Mouse (Mus musculus) embryo, embryonic 10 days (tissue): Measurements from ENCODE around the gene Abhd14b.
A peak's percentile ranks its signal among the peaks of the same experiment; 100 is the strongest.

Experiments used
- DNase-seq: peaks from one replicate; pipeline ENCODE4 v3.0.0-alpha.2; 2015; ENCODE audit warnings: low spot score

The Abhd14b gene

DNA sequence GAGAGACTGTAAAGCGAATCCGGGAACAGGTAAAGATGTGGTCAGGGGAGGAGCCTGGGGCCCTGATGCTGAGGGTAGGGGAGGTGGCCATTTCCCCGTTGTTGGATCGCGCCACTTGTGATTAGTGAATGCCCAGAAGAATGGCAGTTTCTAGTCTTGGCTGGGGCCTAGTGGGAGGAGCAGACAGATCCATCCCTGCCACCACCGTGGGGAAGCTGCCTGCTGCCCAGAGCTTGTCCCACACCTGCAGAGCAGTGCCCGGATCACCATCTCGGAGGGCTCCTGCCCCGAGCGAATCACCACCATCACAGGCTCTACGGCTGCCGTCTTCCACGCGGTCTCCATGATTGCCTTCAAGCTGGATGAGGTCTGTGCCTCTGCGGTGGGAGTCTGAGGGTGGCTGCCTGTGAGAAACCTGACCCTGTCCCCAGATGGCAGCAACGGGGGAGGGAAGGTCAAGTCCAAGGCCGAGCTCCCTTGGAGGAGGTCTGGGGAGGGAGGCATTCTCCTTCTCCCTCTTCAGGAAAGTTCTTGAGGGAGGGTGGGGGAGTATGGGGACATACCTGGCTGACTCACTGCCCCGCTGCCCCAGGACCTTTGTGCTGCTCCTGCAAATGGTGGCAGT is 13.3 kb downstream of the Abhd14b start:
- DNase-seq: no peak

DNA sequence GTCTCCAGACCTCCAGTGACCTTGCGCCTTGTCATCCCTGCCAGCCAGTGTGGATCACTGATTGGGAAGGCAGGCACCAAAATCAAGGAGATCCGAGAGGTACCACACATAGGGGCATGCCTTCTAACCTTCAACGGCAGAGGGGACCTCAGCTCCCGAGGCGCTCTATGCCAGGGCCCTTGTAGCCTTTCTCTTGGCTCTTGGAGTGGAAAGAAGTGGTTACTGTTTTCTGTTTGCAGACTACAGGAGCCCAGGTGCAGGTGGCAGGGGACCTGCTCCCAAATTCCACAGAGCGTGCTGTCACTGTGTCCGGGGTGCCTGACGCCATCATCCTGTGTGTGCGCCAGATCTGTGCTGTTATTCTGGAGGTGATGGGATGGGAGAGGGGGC is 13.8 kb downstream of the Abhd14b start:
- DNase-seq: no peak

DNA sequence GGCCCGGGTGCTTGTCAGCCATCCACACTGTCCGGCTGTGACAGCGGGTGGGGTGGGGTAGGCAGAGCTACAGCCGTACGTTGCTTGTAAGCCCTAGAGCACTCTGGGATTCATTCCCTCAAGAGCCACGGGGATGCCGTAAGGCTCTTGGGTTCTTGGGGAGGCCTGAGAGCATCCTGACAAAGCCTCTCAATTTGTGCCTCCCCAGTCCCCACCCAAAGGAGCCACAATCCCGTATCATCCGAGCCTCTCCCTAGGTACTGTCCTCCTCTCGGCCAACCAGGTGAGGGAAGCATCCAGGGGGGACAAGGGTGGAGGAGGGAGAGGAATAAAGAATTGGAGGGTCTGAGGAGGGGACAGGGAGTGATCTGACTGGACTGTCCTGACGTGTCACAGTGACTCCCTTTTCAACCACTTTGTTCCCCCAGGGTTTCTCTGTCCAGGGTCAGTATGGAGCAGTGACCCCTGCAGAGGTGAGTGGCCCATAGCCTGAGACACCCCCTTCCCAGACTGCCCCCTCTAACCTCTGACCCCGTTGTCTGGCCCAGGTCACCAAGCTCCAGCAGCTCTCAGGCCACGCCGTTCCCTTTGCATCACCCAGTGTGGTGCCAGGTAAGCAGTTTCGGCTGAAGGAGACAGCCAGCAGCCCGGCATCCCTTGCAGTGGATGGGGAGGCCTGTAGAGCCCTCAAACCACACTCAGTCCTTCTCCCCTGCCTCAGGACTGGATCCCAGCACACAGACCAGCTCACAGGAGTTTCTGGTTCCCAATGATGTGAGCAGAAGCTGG is 14.6 kb downstream of the Abhd14b start:
- DNase-seq: no peak

DNA sequence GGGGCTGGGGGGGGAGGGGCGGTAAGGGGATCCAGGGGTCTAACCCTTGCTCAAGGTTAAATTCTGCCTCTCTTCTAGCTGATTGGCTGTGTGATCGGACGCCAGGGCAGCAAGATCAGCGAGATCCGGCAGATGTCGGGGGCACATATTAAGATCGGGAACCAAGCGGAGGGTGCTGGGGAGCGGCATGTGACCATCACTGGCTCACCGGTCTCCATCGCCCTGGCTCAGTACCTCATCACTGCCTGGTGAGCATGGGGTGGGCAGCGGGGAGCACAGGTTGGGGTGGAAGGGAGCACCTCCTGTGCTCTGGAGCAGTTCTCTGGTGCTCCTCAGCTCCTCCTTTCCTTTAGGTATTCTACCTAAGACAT is 15.2 kb downstream of the Abhd14b start:
- no peak for DNase-seq

DNA sequence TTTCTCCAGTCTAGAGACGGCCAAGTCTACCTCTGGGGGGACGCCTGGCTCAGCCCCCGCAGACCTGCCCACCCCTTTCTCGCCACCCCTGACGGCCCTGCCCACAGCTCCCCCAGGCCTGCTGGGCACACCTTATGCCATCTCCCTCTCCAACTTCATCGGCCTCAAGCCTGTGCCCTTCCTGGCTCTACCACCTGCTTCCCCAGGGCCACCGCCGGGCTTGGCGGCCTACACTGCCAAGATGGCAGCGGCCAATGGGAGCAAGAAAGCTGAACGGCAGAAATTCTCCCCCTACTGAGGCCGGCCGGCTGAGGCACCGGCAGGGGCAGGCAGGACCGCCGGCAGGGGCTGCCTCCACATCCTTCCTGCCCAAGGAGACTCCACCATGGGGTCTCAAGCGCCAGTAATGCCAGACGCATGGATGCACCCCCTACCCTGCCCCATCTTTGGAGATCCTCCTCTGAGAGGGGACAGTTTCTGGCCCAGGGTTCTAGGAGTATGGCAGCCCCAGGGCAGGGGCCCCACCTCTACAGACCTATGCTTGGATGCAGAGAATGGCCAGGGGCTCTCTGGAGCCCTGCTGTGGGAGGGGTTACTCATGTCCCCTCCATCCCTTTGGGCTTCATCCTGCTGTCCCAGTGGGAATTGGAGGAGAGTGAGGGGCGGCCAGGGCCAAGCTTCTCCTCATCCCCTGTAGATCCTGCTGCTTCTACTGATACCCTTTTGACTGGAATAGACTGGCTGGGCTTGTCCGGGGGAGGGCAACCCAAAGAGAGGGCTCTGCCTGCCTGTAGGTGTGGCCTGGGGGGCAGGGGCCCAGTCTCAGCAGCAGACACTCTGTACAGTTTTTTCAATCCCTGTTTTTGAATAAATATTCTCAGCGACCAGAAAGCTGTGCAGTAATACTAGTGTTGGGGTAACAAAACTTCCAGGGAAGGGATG is 16.1 kb downstream of the Abhd14b start:
- DNase-seq: no peak

DNA sequence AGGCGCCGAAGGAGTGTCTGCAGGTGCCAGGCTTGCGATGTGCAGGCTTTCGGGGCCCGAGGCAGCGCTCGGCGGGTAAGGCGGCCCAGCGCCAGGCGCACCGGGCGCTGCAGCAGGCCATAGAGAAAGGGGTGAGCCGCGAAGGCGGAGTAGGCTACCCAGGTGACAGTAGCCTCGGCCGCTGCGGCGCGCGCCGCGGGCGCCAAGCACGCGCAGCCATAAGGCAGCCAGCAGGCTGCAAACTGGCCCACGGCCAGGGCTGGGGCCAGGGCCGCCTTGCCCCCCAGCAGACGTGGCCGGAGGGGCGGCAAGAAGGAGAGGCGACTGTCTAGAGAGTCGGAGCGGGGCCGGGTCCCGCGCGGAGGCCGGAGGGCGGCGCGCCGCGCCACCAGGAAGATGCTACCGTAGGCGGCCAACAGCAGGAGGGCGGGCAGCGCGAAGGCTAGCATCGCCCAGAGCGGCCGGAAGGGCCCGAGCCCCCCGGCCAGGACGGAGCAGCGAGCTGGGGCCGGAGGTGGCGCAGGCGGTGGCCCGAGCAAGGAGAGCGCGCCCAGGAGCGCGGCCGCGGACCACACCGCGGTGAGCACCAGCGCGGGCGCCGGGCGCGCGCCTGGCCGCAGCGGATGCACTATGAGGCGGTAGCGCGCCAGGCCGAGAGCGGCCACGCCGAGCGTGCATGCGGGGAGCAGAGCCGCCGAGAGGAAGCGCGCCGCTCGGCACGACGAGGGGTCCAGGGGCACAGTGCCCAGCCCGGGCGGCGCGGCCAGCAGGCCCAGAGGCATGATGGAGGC is 17.7 kb downstream of the Abhd14b start:
- peak; percentile 85 for DNase-seq

DNA sequence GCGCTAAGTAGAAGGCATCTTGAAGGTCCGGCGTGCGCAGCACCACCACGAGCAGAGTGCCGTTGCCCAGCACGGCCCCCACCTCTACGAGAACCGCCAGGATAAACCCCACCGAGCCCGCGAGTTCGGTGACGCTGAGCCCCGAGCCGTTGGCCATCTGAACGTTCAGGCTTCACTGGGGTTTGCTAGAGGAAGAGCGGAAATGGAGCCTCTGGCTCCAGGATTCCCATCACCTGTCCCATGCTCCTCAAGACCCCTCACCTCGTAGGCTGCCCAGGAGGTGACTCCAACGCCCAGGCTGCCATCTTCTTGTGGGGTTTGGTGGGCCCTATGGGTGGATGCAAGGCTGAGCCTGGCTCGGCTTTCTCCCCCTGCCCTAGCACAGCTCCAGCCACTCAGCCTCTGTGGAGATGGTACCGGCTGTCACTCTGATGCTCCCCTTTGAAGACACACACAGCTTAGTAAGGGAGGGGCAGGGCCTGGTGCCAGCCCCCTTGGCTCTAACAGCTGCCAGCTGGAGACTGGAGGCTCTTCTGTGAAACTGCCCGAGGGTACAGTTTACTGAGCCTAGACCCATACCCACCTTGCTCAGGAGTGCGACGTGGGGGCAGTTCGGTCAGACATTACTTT is 18.4 kb downstream of the Abhd14b start, which contains the start of gene Gpr62:
Gpr62 (minus strand) TSS at position 368 of the 630 bp plus-strand sequence.
- no peak for DNase-seq

DNA sequence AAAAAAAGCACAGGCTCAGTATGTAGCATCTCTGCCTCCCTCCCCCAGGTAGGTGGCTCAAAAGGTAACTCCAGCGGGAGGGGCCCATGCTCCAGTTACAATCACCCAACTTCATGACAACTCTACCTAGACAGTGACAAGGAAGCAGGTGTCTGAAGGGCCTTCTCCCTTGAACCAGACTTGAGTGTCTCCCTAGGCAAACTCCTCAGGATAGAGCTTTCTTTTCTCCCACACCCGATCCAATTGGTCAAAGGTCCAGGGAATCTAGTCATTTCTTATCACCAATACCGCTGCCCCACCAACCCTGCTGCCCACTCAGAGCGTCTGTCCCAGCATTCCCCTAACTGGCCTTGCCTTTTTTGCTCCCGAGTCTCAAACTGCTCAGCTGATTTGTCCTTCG is 19.5 kb downstream of the Abhd14b start:
- no peak for DNase-seq

DNA sequence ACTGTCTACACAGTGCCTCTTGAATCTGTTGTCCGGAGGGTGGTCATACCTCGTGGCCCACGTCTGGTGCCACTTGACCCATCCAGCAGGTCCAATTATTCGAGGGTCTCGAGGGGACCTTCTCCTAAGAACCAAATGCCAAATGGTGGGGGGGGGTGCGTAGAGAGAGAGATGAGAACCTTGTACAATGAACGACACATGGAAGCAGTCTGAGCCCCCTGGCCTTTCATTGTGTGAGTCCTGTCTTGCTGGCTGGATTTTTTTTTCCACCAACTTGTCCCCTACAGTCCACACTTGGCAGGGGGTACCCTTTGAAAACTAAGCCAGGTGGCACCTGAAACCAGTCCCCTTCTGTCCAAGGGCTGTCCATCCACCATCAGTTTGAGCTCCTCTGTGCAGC is 20.5 kb downstream of the Abhd14b start:
- DNase-seq: no peak

DNA sequence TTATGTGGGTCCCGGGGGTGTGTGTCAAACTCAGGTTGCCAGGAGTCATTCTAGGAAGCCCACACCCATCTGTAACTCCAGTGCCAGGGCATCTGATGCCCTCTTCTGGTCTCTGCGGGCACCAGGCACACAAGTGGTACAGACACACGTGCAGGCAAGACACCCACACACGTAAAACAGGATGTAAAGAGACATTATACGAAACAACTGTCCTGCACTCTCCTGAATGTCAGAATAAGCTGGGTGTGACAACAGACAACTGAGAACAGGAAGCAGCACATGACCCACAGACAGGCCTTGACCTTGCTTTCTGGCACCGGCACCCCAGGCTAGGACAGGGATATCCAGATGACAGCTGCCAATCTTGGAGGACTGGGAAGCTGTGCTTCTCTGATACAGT is 22.1 kb downstream of the Abhd14b start:
- DNase-seq: no peak

DNA sequence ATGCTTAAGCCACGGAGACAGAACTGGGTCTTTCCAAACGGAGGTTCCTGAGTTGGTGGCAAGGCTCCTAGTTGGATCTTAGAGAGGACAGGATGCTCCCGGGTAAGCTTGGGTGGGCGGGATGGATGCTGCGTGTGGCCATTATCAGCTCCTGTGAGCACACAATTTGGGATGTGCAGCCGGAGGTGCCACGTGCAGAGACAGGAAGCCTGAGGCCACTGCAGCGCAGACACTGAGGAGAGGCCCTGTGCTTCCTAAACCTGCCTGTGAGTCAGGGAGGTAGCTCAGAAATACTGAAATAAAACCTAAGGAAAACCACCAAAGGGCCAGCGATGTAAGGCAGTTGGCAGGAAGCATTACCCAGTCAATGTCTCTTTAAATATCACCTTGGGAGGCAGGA is 22.5 kb downstream of the Abhd14b start:
- no peak for DNase-seq

DNA sequence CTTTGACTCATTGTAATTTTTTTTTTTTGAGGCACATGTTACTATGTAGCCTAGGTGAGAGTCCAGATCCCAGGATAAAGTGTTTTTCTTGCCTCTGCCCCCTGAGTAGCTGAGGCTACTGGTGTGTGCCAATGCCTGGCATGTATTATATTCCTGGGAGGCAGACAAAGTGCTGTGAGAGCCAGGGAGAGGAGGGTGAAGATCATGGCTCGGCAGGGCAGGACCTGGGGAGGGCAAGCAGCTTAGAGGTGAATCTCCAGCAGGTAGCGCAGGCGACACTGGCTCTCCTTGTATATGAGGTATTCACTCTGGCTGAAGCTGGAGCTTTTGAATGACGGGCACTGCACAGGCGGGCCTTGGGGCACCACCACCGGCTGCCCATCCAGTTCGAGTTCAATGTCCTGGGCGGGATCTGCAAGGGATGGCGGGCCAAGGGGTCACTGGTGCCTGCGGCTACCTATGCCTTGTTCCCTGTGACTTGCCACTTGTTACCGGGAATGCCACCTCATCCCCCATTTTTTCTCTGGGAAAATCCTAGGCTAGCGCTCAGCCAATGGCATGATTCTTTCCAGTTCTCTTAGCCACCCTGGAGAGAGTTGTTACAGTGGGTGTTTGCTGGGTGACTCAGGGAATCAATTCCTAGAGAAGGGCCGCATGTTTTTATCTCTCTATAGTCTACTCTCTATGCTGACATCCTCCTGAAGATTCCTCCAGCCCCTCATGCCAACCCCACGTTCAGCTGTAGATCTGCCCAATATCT is 23.9 kb downstream of the Abhd14b start:
- no peak for DNase-seq

DNA sequence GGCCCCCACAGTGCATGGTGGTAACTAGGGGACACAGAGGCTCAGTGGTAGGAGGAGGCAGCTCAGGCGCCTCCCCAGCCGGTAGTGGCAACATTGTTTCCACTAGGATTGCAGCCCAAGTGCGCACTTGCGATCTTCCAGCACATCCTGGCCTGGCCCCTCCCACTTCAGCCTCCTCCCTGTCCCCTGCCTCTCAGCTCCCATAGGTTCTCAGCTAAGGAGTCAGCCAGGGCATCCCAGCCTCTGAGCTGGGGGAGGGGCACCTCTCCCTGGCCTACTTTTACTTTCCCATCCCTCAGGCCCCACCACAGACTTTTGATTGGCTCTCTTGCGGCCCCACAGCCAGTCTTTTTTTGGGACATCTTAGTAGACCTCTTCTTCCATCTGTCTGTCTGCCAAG is 24.6 kb downstream of the Abhd14b start:
- peak; percentile 76 for DNase-seq

DNA sequence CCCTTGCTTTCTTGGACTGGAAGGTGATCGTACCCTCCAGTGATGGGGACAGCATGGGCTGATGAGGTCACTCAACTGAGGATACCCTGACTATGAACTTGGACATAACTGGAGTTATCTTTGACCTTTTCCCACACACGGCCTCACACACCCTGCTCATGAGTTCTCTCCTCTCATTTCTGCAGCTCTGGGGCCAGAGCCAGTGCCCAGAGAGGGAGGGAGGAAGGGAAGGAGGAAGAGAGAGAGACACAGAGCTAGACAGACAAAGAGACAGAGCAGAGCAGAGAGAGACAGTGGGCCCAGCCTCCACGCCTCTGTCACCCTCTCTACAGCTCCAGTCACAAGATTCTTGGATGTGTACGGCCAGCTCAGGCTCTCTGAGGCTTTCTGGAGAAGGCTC is 25.1 kb downstream of the Abhd14b start:
- DNase-seq: no peak

DNA sequence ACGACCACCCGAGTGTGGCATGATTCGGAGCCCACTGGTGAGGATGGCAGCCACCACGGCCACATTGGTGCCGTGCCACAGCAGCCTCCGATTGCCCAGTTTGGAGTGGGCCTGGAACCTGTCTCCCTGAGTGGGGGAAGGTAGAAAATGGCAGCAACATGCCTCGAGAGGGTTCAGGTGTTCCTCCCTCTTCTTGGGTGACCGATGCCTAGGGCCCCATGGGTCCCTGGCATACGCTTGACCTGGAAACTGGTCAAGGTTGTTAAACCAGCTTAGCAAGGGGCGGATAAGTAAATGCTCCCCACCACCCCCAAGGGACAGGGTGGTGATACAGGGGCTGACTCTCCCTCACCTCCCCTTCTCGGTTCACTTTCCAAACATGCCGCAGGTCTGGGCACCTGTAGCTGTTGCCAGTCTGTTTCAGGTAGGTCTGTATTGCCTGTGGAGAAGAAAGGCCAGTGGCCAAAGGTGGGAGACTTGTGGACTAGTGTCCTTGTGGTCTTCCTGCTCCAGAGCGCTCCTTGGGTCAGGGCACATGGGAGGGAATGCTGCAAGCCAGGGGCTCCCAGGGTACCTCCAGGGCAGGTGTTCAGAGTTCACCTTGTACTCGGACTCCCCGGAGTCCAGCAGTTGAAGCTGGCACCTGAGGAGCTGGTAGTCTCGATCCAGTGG is 26.0 kb downstream of the Abhd14b start:
- no peak for DNase-seq

DNA sequence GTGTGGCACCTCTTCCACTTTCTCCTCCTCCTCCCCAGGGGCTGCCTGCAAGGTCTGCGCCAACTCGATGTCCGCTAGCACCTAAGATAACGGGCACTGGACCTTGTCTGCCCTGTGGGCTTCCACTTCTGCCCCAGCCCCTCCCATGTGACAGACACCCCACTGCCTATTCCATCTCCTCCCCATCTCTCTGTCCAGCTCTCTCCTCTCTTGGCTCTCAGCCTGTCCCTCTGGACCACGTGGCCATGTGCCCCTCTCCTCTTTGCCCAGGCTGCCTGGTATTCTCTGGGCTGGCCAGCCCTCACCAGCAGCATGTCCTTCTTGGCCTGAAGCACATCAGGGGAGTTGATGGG is 26.5 kb downstream of the Abhd14b start:
- DNase-seq: no peak

DNA sequence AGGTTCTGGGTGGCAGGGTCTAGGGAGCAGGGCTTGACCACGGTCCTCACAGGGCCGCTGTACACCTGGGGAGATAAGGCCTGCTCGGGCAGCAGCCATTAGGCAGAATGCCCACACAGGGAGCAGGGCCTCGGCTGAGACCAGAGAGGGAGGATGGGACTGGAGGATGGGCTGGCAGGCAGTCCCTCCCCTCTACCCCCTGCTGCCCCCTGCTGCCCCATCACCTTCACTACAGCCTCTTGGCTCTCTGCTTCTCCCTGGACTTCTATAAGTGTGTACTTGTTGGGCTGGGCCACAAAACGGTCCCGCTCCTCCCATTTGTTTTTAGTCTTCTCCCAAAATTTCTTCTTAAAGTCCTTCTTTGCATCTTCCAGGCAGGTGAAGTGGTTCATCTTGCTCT is 27.2 kb downstream of the Abhd14b start:
- peak; percentile 79 for DNase-seq

DNA sequence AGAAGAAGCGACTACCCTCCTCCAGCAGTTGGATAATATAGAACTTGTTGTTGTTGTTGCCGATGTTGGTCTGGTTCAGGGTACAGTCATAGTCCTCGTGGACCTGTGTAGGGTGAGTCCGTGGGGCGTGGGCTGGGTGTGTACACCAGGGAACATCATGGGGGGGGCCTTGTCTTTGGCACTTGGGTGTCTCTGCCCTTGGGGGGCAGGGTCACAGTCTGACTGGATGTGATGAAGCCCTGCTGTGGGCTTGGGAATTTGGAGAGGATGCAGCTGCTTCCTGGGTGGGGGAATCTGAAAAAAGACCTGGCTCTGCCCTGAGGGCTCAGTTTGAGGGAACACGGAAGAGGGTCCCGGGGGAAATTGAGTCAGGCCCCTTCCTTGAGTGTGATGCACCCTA is 27.8 kb downstream of the Abhd14b start:
- DNase-seq: no peak

DNA sequence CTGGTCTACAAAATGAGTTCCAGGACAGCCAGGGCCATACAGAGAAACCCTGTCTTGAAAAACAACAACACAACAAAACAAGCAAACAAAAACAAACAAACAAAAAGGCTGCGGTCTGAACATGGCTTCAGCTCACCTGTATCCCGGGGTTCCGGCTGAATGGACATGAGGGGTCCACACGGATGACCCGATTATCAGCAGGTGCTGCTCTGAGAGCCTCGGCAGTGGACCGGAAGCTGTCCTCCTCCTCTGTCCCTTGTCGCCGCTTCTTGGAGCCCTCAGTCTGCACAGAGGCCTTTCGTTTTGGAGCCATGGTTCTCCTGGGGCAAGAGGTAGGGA is 28.4 kb downstream of the Abhd14b start, which contains the start of gene Rrp9:
Rrp9 (plus strand) TSS at position 301 of the 339 bp plus-strand sequence.
- DNase-seq: no peak
